Mouse (Mus musculus): Measurements from ENCODE around the gene Olfr157. TPM values are rescaled to one million over a fixed set of nuclear protein-coding genes. Genes with fewer than 3 reads are reported as not detected.

Gene Olfr157
- total RNA-seq (2014; rRNA removed) (not detected in 2 replicates), polyA plus RNA-seq (2015; fragmentation: Nextera tagmentation; extraction: Ambion mirVana) (not detected in 2 replicates)

DNA sequence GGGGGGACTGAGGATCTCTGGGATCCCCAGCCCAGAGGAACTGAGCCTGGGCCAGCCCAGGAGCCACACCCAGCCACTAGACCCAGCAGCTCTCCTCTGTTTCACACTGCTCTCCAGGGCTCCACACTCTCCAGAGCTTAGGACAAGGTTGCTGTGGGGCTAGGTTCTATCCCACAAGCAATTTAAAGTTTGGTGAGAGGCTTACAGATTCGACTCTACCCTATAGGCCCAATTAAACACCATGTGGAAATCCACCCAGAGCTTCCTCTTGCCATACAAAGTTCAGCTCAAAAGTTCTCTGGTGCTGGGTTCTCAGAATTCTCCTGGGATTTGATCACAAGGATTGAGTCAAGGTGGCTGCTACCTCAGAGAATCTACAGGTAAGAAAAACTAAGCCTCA, at the start of gene Olfr157:
Gene Olfr157, minus strand, starts transcription at position 101 of the 400 bp plus-strand sequence.
- Histone ChIP-seq H3K9me3 (ENCODE audit: low read length) (no peaks in the 10 kb centered on the region), H3K27me3 (ENCODE audit: insufficient read depth, low read length) (no peaks in the 10 kb centered on the region), H3K36me3 (ENCODE audit: insufficient read depth, low read length) (no peaks in the 10 kb centered on the region), H3K4me1 (ENCODE audit: insufficient read depth, low read length) (no peaks in the 10 kb centered on the region), H3K4me3 (ENCODE audit: low read length) (no peak within 1 kb of the TSS), H3K9ac (replicated peaks; ENCODE audit: low read length) (no peak within 1 kb of the TSS), H3K27ac (no peak within 1 kb of the TSS), H3K4me2 (ENCODE audit: low read depth, low read length) (no peak within 1 kb of the TSS)
- TF ChIP-seq CTCF (IDR thresholded peaks at IDR 0.05; ENCODE audit: low read depth), result no peak
- 65% methylated on average over 1 of the region's 1 CpGs for WGBS
- ATAC-seq (no peak), DNase-seq (ENCODE audit: low spot score) (no peak)

DNA sequence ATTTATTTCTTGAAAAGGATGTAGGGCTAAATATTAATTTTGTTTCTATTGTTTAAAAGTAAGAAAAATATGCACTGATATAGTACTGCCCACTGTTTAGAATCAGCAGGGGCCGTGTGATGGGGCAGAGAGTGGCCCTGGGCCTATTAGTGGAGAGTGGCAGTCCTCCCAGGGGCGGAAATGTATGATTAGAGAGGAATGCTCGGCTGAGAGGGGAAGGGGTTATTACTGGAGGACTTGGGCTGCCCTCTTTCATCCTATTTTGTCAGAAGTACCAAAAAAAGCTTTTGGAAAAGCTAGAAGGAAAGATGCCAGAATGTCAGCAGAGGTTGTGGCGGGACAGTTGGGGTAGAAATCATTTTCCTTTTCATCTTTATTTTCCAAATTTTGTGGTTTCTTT, 44.2 kb upstream of the Olfr157 start:
- ATAC-seq, result no peak
- Histone ChIP-seq H3K4me2 (ENCODE audit: low read depth, low read length) (no peak overlapping the region), H3K27ac (no peak overlapping the region), H3K36me3 (ENCODE audit: insufficient read depth, low read length) (no peaks in the 10 kb centered on the region), H3K9me3 (ENCODE audit: low read length) (no peaks in the 10 kb centered on the region), H3K9ac (replicated peaks; ENCODE audit: low read length) (no peak overlapping the region), H3K4me3 (ENCODE audit: low read length) (no peak overlapping the region), H3K4me1 (ENCODE audit: insufficient read depth, low read length) (no peaks in the 10 kb centered on the region), H3K27me3 (ENCODE audit: insufficient read depth, low read length) (no peaks in the 10 kb centered on the region)
- no peak for DNase-seq (ENCODE audit: low spot score)
- TF ChIP-seq CTCF (IDR thresholded peaks at IDR 0.05; ENCODE audit: low read depth), result no peak
- WGBS, result 45% methylated on average over 4 of the region's 4 CpGs

DNA sequence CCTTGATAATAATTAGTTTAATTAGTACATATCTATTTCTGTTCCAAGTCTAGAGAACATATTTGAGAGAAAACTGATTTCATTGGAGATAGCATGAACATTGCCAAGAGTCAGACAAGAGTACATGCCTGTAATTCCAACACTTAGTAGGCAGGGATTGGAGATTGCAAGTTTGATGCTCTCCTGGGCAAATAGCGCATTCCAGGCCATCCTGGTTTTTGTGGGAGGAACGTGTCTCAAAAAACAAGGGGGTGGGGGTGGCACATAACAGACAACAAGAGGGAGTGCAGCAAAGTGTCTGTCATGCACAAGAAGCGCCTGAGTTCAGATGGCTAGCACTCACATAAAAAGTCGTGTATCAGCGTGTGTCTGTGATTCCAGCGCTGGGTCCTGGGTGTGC, 39.6 kb upstream of the Olfr157 start:
- Histone ChIP-seq H3K4me1 (ENCODE audit: insufficient read depth, low read length) (peaks cover 3% of the 10 kb centered on the region; the same call in 1 of the 2 replicates), H3K4me3 (ENCODE audit: low read length) (no peak overlapping the region), H3K4me2 (ENCODE audit: low read depth, low read length) (no peak overlapping the region), H3K27me3 (ENCODE audit: insufficient read depth, low read length) (no peaks in the 10 kb centered on the region), H3K27ac (no peak overlapping the region), H3K36me3 (ENCODE audit: insufficient read depth, low read length) (no peaks in the 10 kb centered on the region), H3K9me3 (ENCODE audit: low read length) (no peaks in the 10 kb centered on the region), H3K9ac (replicated peaks; ENCODE audit: low read length) (no peak overlapping the region)
- ATAC-seq (no peak), DNase-seq (ENCODE audit: low spot score) (no peak)
- TF ChIP-seq CTCF (IDR thresholded peaks at IDR 0.05; ENCODE audit: low read depth), result no peak
- WGBS, result 78% methylated on average over 6 of the region's 6 CpGs

DNA sequence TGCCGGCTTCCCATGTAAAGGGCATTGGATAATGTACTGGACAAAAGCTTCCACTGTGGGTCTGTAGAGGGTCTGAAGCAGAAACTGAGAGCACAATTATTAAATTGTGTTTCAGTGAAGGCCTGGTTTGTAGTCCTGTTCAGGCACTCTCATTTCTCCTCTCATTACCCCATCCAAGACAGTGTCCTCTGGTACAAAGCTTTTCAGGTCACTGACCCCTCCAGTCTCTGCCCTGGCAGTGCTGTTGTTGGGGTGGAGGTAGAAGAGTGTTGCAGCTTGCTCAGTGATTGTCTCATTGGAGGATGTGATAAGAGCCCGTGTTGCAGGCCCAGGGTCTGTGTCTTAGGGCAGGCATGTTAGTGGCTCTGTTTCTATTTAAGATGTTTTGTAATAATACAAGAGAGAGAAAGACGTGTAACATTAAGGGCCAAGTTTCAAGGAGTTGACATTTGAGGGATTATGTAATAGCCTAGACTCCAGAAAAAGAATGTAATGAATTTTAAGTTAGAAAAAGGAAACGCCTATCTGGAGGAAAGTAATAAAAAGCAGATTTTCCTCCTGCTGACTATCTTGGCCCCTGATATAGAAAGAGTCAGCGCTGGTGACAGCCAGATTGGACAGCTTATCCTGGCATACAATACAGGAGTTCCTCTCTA, 38.2 kb upstream of the Olfr157 start:
- Histone ChIP-seq H3K4me2 (ENCODE audit: low read depth, low read length) (no peak overlapping the region), H3K9ac (replicated peaks; ENCODE audit: low read length) (no peak overlapping the region)
- 47% methylated on average over 5 of the region's 5 CpGs for WGBS

DNA sequence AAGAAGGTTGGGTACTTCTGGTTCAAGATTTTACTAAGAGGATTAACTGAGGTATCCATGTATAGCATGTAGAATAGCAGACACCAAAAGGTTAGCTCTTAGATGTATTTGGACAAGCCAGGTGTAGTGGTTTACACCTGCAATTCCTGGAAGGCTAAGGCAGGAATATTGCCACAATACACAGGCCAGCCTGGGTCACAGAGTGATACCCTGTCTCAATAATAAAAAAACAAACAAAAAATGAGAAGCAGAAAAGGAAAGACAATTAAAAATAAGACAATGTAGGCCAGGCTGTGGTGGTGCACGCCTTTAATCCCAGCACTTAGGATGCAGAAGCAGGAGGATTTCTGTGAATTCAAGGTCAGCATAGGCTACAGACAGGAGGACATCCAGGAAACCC, 37.2 kb upstream of the Olfr157 start:
- ATAC-seq (no peak), DNase-seq (ENCODE audit: low spot score) (no peak)
- Histone ChIP-seq H3K4me1 (ENCODE audit: insufficient read depth, low read length) (peaks cover 3% of the 10 kb centered on the region; the same call in 1 of the 2 replicates), H3K27me3 (ENCODE audit: insufficient read depth, low read length) (no peaks in the 10 kb centered on the region), H3K36me3 (ENCODE audit: insufficient read depth, low read length) (no peaks in the 10 kb centered on the region), H3K27ac (no peak overlapping the region), H3K4me2 (ENCODE audit: low read depth, low read length) (no peak overlapping the region), H3K9ac (replicated peaks; ENCODE audit: low read length) (no peak overlapping the region), H3K4me3 (ENCODE audit: low read length) (no peak overlapping the region), H3K9me3 (ENCODE audit: low read length) (no peaks in the 10 kb centered on the region)
- WGBS, result 97% methylated on average over 1 of the region's 1 CpGs
- TF ChIP-seq CTCF (IDR thresholded peaks at IDR 0.05; ENCODE audit: low read depth), result no peak

More for the DNA sequence above, 38.2 kb upstream of the Olfr157 start:
- no peak for TF ChIP-seq CTCF (IDR thresholded peaks at IDR 0.05; ENCODE audit: low read depth)
- Histone ChIP-seq H3K36me3 (ENCODE audit: insufficient read depth, low read length) (no peaks in the 10 kb centered on the region), H3K4me1 (ENCODE audit: insufficient read depth, low read length) (peaks cover 3% of the 10 kb centered on the region; the same call in 1 of the 2 replicates), H3K9me3 (ENCODE audit: low read length) (no peaks in the 10 kb centered on the region), H3K27ac (no peak overlapping the region), H3K27me3 (ENCODE audit: insufficient read depth, low read length) (no peaks in the 10 kb centered on the region), H3K4me3 (ENCODE audit: low read length) (no peak overlapping the region)
- ATAC-seq (no peak), DNase-seq (ENCODE audit: low spot score) (no peak)

DNA sequence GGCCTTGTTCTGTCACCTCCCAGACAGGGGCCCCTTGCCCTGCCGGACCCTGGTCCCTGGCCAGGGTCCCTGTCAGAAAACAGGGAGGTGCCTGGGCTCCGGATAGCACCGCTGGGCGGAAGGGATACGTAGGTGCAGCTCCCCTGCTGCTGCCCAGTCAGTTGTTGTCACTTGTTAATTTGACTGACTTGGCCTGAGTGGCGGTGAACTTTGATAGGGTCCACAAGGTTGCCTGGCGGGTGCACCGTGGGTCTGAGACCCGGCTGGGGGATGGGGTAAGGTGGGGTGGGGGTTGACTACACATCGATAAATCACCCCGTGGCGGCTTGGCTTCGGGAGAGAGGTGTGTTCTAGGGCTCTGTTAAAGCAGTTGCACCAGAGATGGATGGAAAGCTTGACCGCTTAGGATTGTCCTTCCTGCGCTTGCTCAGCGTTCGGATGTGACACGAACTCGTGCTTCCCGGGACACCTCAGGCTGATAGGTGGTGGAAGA, 36.0 kb upstream of the Olfr157 start:
- ATAC-seq (peak; percentile 74), DNase-seq (ENCODE audit: low spot score) (peak; percentile 41)
- Histone ChIP-seq H3K27me3 (ENCODE audit: insufficient read depth, low read length) (no peaks in the 10 kb centered on the region), H3K4me1 (ENCODE audit: insufficient read depth, low read length) (peaks cover 3% of the 10 kb centered on the region; the same call in 1 of the 2 replicates), H3K36me3 (ENCODE audit: insufficient read depth, low read length) (no peaks in the 10 kb centered on the region), H3K9ac (replicated peaks; ENCODE audit: low read length) (peak overlapping the region; percentile 65), H3K4me3 (ENCODE audit: low read length) (peak overlapping the region; percentile 93), H3K27ac (0 out of 2 replicates have a peak overlapping the region, but pooled peaks have one; percentile 45), H3K9me3 (ENCODE audit: low read length) (no peaks in the 10 kb centered on the region), H3K4me2 (ENCODE audit: low read depth, low read length) (peak overlapping the region; percentile 99)
- under 1% methylated on average over 20 of the region's 20 CpGs for WGBS
- TF ChIP-seq CTCF (IDR thresholded peaks at IDR 0.05; ENCODE audit: low read depth), result no peak

All from hindbrain, postnatal 0 days (tissue).